In genomic region chr15:102279783-102280520, GRCm38 (mm10) we compare ENCODE assay signal across 8 mouse cellular contexts. TPM values are rescaled to one million over a fixed set of nuclear protein-coding genes. Genes with fewer than 3 reads are reported as not detected.
DNase-seq lines count a peak whose midpoint lies in the region; ATAC-seq lines count a peak whose summit lies in the region.

No protein-coding gene starts in this region.

- no peaks in the 10 kb centered on the region for H3K9me3 ChIP-seq in heart, embryonic 12.5 days (replicated peaks)
- no peaks in the 10 kb centered on the region for H3K9me3 ChIP-seq in limb, embryonic 12.5 days
- no peaks in the 10 kb centered on the region for H3K9me3 ChIP-seq in neural tube, embryonic 15.5 days (replicated peaks)

- peak overlapping the region; percentile 83 for H3K9ac ChIP-seq in heart, embryonic 12.5 days
- H3K9ac ChIP-seq in limb, embryonic 12.5 days (replicated peaks) = peak overlapping the region; percentile 75
- H3K9ac ChIP-seq in neural tube, embryonic 15.5 days (replicated peaks) = peak overlapping the region; percentile 79

- DNase-seq in heart, adult 8-10 months (ENCODE audit: low spot score) = no peak
- peak; percentile 71 for DNase-seq in ES-CJ7 (ENCODE audit: low read depth, low spot score)
- DNase-seq in embryo, embryonic 11 days = no peak
- no peak for DNase-seq in layer of hippocampus, adult 18-20 months (ENCODE audit: low spot score in 2 of 2)

- peak overlapping the region; percentile 65 for H3K4me3 ChIP-seq in heart, embryonic 12.5 days
- peak overlapping the region; percentile 89 for H3K4me3 ChIP-seq in limb, embryonic 12.5 days (replicated peaks)
- H3K4me3 ChIP-seq in neural tube, embryonic 15.5 days (replicated peaks) = peak overlapping the region; percentile 79

- peak overlapping the region; percentile 90 for H3K4me2 ChIP-seq in heart, embryonic 12.5 days
- peak overlapping the region; percentile 91 for H3K4me2 ChIP-seq in limb, embryonic 12.5 days
- peak overlapping the region; percentile 95 for H3K4me2 ChIP-seq in neural tube, embryonic 15.5 days

- peak overlapping the region; percentile 81 for H3K27ac ChIP-seq in heart, embryonic 12.5 days (ENCODE audit: poor library complexity, severe bottlenecking)
- H3K27ac ChIP-seq in limb, embryonic 12.5 days = peak overlapping the region; percentile 87
- H3K27ac ChIP-seq in neural tube, embryonic 15.5 days (replicated peaks) = peak overlapping the region; percentile 90

- H3K4me1 ChIP-seq in heart, embryonic 12.5 days (replicated peaks) = peaks cover 29% of the 10 kb centered on the region
- H3K4me1 ChIP-seq in limb, embryonic 12.5 days (replicated peaks) = peaks cover 13% of the 10 kb centered on the region
- H3K4me1 ChIP-seq in neural tube, embryonic 15.5 days = peaks cover 26% of the 10 kb centered on the region

- peak; percentile 18; the same call in 1 of the 2 replicates for ATAC-seq in heart, embryonic 12.5 days (ENCODE audit: insufficient number of reproducible peaks, low FRiP score)
- ATAC-seq in erythroblast, adult 5-6 weeks (replicated peaks; ENCODE audit: low FRiP score, poor library complexity, severe bottlenecking) = peak; percentile 11; the same call in 1 of the 2 replicates
- no peak for ATAC-seq in limb, embryonic 12.5 days (ENCODE audit: insufficient number of reproducible peaks, insufficient read depth, low FRiP score, low TSS enrichment, low read depth)
- peak; percentile 53 for ATAC-seq in neural tube, embryonic 15.5 days (ENCODE audit: low FRiP score)

- H3K36me3 ChIP-seq in heart, embryonic 12.5 days = peaks cover 18% of the 10 kb centered on the region
- peaks cover 27% of the 10 kb centered on the region for H3K36me3 ChIP-seq in limb, embryonic 12.5 days
- H3K36me3 ChIP-seq in neural tube, embryonic 15.5 days = peaks cover 21% of the 10 kb centered on the region

- no peaks in the 10 kb centered on the region for H3K27me3 ChIP-seq in heart, embryonic 12.5 days (replicated peaks)
- no peaks in the 10 kb centered on the region for H3K27me3 ChIP-seq in limb, embryonic 12.5 days
- no peaks in the 10 kb centered on the region for H3K27me3 ChIP-seq in neural tube, embryonic 15.5 days (replicated peaks)

- 23% methylated on average over 13 of the region's 13 CpGs for WGBS in heart, embryonic 12.5 days
- 28% methylated on average over 13 of the region's 13 CpGs for WGBS in limb, embryonic 12.5 days
- 29% methylated on average over 13 of the region's 13 CpGs for WGBS in neural tube, embryonic 15.5 days

RNA-seq across cellular contexts. Expression of gene Mfsd5, which starts 0.7 kb away (rescaled TPM):
- polyA plus RNA-seq in heart, embryonic 12.5 days (2016; fragmentation: Nextera tagmentation; extraction: Ambion mirVana) = 46.2 and 48.2 TPM in 2 replicates
- total RNA-seq in heart, adult 8-10 months (2022) = 10 to 100 TPM; 17.4 to 20.8 (median 18.7) TPM
- total RNA-seq in erythroblast, adult 5-6 weeks (2015; ENCODE audit: low replicate concordance) = 5.9 and 15.6 TPM in 2 replicates
- 2.5 and 10.7 TPM in 2 replicates for total RNA-seq in erythroblast, adult 5-6 weeks (2017; ENCODE audit: low replicate concordance)
- 56.1 and 58.8 TPM in 2 replicates for polyA plus RNA-seq in limb, embryonic 12.5 days (2016; fragmentation: Nextera tagmentation; extraction: Ambion mirVana)
- 59.5 and 62.7 TPM in 2 replicates for polyA plus RNA-seq in neural tube, embryonic 15.5 days (2015; fragmentation: Nextera tagmentation; extraction: Ambion mirVana)
- 10 to 100 TPM; 34.6 to 38.9 TPM for total RNA-seq in layer of hippocampus, adult 18-20 months (2021)

RNA-seq across cellular contexts. Expression of gene Gm9918, which starts 9.6 kb away (rescaled TPM):
- polyA plus RNA-seq in heart, embryonic 12.5 days (2016; fragmentation: Nextera tagmentation; extraction: Ambion mirVana) = 0.19 TPM in 1 of 2 replicates, not detected in the other
- not detected for total RNA-seq in heart, adult 8-10 months (2022)
- not detected in 2 replicates for total RNA-seq in erythroblast, adult 5-6 weeks (2015; ENCODE audit: low replicate concordance)
- not detected in 2 replicates for total RNA-seq in erythroblast, adult 5-6 weeks (2017; ENCODE audit: low replicate concordance)
- 1.3 and 1.4 TPM in 2 replicates for polyA plus RNA-seq in limb, embryonic 12.5 days (2016; fragmentation: Nextera tagmentation; extraction: Ambion mirVana)
- 0.09 TPM in 1 of 2 replicates, not detected in the other for polyA plus RNA-seq in neural tube, embryonic 15.5 days (2015; fragmentation: Nextera tagmentation; extraction: Ambion mirVana)
- not detected for total RNA-seq in layer of hippocampus, adult 18-20 months (2021)

RNA-seq across cellular contexts. Expression of gene Espl1, which starts 16.1 kb away (rescaled TPM):
- 24.0 and 26.1 TPM in 2 replicates for polyA plus RNA-seq in heart, embryonic 12.5 days (2016; fragmentation: Nextera tagmentation; extraction: Ambion mirVana)
- 1 to 10 TPM in 1 of 4 experiments, under 1 TPM in 3; 0.38 to 1.1 (median 0.93) TPM for total RNA-seq in heart, adult 8-10 months (2022)
- total RNA-seq in erythroblast, adult 5-6 weeks (2015; ENCODE audit: low replicate concordance) = 4.8 and 10.9 TPM in 2 replicates
- total RNA-seq in erythroblast, adult 5-6 weeks (2017; ENCODE audit: low replicate concordance) = 29.3 and 37.1 TPM in 2 replicates
- polyA plus RNA-seq in limb, embryonic 12.5 days (2016; fragmentation: Nextera tagmentation; extraction: Ambion mirVana) = 42.7 and 49.3 TPM in 2 replicates
- 2.8 and 6.3 TPM in 2 replicates for polyA plus RNA-seq in neural tube, embryonic 15.5 days (2015; fragmentation: Nextera tagmentation; extraction: Ambion mirVana)
- 1 to 10 TPM in 1 of 2 experiments, under 1 TPM in 1; 0.64 to 1.4 TPM for total RNA-seq in layer of hippocampus, adult 18-20 months (2021)

RNA-seq across cellular contexts. Expression of gene Rarg, which starts 22.6 kb away (rescaled TPM):
- polyA plus RNA-seq in heart, embryonic 12.5 days (2016; fragmentation: Nextera tagmentation; extraction: Ambion mirVana) = 12.0 TPM in 2 replicates
- total RNA-seq in heart, adult 8-10 months (2022) = 10 to 100 TPM; 15.3 to 20.6 (median 17.3) TPM
- 0.84 and 1.5 TPM in 2 replicates for total RNA-seq in erythroblast, adult 5-6 weeks (2015; ENCODE audit: low replicate concordance)
- 0.84 and 5.2 TPM in 2 replicates for total RNA-seq in erythroblast, adult 5-6 weeks (2017; ENCODE audit: low replicate concordance)
- 137 TPM in 2 replicates for polyA plus RNA-seq in limb, embryonic 12.5 days (2016; fragmentation: Nextera tagmentation; extraction: Ambion mirVana)
- 7.8 and 11.9 TPM in 2 replicates for polyA plus RNA-seq in neural tube, embryonic 15.5 days (2015; fragmentation: Nextera tagmentation; extraction: Ambion mirVana)
- 10 to 100 TPM; 11.3 to 13.7 TPM for total RNA-seq in layer of hippocampus, adult 18-20 months (2021)

RNA-seq across cellular contexts. Expression of gene Pfdn5, which starts 46.0 kb away (rescaled TPM):
- polyA plus RNA-seq in heart, embryonic 12.5 days (2016; fragmentation: Nextera tagmentation; extraction: Ambion mirVana) = 267 and 273 TPM in 2 replicates
- 100 to 1,000 TPM; 300 to 347 (median 339) TPM for total RNA-seq in heart, adult 8-10 months (2022)
- 71.1 and 131 TPM in 2 replicates for total RNA-seq in erythroblast, adult 5-6 weeks (2015; ENCODE audit: low replicate concordance)
- 120 and 128 TPM in 2 replicates for total RNA-seq in erythroblast, adult 5-6 weeks (2017; ENCODE audit: low replicate concordance)
- 431 and 445 TPM in 2 replicates for polyA plus RNA-seq in limb, embryonic 12.5 days (2016; fragmentation: Nextera tagmentation; extraction: Ambion mirVana)
- polyA plus RNA-seq in neural tube, embryonic 15.5 days (2015; fragmentation: Nextera tagmentation; extraction: Ambion mirVana) = 427 and 485 TPM in 2 replicates
- total RNA-seq in layer of hippocampus, adult 18-20 months (2021) = 100 to 1,000 TPM; 469 to 474 TPM
